Mouse (Mus musculus) adrenal gland, adult (tissue): Measurements from ENCODE around the gene Defb28.

ENCODE experiments used
- DNase-seq, 2 experiments: peaks; one replicate each; pipeline ENCODE4 v3.0.0; 2022 to 2023; ENCODE audit warnings: low spot score in 1 of 2; ENCODE audit not compliant: inconsistent age in 2 of 2

Defb28 gene

DNA sequence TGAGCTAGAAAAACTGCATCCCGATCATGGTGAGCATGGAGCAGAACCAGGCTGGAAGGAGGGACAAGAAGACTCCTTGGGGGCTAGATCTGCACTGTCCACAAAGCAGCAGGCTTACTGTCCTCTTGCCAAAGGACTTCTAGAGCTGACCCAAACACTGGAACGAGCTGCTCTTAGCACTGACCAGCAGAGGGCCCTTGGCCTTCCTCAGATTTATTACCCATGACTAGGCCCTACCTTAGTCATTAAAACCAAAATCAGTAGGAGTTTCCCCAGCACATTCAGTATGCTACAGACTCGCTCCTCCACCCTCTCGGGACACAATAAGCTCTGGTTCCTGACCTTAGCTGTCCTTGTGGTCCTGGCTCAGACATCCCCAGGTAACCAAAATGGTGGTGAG, at the start of gene Defb28:
Gene Defb28, plus strand, starts transcription at position 275 of the 400 bp plus-strand sequence.
- peak; percentile 54 to 80 for DNase-seq

DNA sequence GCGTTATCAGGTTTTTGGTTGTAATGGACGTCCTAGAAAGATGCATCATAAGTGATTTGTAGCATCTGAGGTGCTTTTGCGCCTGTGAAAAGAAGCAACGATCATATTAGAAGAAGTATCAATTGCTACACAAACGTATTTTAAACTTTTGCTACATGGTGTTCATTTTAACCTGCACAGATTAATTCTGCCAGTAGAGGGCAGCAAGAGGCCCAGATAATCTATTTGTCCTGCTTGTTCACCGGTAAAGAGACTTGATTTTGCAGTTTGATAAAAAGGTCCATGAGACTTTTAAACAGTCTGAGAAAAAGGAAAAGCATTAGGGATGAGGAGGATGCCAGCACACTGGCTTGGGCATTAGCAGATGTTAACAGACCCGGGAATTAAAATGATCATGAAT, 47.1 kb upstream of the Defb28 start:
- DNase-seq: peak; percentile 13 to 83

DNA sequence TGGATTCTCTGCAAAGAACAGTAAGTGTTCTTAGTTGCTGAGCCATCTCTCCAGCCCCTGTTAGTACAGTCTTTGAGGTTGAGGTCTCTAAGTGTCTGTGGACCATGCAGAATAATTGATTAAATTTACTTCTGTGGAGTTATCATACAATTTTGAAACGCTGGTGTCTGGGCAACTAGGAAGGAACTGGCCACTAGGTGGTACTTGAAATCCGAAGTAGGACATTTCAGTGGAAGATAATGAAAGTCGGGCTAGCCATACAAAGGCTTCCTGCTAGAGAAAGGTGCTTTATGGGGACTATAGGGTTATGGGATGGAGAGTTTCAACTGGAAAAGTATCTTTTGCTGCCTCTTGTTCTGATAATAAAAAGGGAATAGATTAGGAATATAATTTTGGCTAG, 45.6 kb upstream of the Defb28 start:
- peak in 1 of 2 experiments; percentile 26 for DNase-seq

DNA sequence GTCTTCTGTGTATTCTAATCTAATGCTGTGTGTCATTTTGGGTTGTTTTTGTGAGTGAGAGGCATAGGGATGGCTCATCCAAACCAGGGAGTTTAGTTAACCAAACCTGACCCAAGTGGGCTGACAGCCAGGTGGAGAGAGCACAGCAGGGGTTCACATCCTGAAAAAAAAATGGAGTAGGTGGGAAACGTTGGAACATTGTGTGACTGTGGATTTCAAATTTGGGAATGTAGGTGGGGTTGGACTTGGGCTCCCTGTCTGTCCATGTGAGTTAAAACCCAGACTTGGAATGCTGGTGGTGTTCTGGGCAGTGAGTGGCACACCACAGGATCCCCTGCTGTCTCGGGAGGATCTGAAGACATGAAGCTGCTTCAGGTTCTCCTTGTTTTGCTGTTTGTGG, 41.3 kb upstream of the Defb28 start, which contains the start of gene Defb20:
Gene Defb20, plus strand, starts transcription at position 301 of the 400 bp plus-strand sequence.
- no peak for DNase-seq

DNA sequence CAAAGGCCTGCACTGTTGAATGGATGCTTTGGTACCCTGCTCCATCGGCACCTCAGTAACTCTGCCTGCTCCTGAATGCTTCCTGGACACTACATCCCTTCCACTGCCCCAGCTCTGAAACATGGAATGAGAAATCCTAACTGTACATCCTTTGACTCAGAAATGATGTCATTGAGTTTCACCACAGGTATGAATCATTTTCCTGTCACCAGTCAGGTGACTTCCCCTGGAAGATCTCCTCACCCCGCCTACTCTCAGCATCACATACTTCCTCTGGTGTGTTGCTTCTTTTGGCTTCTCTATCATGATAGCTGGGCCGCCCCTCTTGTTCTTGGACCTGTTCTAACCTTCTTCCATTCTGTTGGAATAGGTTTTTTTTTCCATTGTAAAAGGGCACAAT, 37.2 kb upstream of the Defb28 start:
- DNase-seq: no peak

DNA sequence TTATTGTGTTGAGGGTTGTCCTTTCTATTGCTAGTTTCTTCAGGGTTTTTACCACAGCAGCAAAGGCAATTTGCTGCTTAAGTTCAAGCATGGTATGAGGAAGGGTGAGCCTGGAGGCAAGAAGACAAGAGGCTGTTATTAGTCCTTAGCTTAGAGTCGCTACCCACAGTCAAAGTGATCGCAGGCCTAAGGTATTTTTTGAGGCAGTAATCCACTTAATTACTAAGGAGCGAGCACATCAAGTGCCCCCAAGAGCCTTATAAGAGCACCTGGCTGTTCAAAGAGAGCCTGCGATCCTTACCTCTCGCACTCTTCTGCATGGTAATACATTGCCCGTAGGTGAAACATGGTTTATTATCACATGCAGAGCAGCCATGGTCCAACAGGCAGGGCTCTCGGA, 36.3 kb upstream of the Defb28 start:
- DNase-seq: no peak

DNA sequence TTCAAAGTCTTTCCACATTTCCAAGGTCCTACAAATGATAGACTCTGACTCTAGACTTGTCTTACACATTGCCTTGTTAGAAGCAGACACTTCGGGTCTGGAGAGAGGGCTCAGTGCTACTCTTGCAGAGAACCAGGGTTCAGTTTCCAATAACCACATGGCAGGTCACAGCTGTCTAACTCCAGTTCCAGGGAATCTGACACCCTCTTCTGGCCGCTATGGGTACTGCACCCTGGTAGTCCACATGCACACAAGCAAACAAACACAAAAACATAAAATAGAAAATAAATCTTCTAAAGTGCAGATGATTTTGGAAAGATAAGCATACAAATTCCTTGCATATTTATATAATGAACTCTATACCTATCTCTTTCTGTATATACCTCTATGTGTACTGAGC, 31.0 kb upstream of the Defb28 start:
- DNase-seq: no peak

DNA sequence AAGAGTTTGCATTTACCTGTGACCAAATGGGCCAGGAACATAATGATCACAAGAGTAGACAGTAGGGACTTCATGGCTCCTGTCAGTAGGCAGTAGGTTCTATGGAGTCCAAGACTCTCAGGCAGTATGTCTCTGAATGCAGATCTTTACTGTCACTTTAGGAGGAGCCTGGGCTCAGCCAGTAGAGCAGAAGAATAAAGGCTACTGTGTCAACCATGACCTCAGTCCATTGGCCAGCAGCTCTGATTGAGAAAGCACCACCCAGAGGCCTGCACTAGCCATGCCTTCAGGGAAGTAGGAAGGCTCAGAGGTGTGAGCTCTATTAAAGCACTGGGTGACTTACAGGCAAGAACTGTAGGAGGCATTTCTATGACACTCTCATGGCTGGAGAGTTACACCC, 28.0 kb upstream of the Defb28 start, which contains the start of gene Defb22:
Gene Defb22, minus strand, starts transcription at position 101 of the 400 bp plus-strand sequence.
- no peak for DNase-seq

DNA sequence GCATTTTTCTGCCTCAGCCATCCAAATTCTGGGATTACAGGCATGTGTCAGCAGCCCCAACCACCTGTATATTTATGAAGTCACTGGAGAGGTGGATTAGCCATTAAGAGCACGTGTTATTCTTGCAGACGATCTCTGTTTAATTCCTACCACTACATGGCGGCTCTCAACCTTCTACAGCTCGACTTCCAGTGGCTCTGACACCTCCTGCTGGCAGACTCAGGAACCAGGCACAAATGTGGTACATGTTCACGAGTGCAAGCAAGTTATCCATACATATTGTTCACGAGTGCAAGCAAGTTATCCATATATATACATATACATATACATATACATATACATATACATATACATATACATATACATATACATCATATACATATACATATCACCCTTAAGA, 24.9 kb upstream of the Defb28 start:
- no peak for DNase-seq

DNA sequence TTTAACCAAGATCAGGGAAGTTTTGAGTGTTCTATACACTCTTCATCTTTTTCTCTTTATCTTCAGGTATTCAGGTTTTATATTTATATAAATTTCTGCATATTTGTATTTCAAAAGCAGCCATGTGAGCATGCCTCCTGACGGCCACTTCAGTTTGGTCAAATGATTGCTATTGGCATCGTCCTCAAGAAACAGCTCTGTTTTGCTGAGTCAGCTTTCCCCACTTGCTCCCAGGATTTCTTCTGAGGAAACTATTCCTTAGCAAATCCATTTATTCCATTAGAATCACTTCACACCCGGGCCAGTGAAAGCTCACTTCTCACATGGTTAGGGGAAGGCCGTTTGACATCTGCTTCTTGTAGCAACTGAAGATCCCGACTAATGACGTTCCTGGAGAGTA, 20.0 kb upstream of the Defb28 start:
- DNase-seq: no peak

DNA sequence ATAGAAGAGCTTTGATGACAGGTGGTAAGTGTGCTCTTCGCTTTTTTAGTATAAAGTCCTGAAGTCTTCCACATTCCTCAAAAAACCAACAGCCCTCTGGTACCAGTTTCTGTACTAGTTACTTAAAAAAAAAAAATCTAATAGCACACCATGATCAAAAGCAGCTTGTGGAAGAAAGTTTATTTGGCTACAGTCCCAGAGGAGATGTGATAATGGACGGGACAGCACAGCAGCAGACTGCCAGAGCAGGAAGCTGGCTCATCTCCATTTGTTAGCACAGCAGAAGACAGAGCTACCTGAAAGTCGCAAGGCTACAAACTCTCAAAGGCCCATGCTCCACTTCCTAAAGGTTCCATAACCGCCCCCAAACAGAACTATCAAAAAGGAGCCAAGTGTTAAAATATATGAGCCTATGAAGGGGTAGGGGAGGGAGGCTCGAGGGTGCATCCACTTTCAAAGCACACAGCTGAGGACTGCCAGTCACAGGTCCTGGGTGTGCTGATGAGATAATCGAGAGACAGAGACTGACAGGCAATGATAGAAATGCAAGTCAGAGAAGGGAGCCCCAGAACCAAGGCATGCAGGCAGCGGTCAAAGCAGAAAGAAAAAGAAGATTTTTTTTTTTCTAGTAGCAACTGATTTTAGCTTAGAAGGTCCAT, 17.7 kb upstream of the Defb28 start:
- no peak for DNase-seq

DNA sequence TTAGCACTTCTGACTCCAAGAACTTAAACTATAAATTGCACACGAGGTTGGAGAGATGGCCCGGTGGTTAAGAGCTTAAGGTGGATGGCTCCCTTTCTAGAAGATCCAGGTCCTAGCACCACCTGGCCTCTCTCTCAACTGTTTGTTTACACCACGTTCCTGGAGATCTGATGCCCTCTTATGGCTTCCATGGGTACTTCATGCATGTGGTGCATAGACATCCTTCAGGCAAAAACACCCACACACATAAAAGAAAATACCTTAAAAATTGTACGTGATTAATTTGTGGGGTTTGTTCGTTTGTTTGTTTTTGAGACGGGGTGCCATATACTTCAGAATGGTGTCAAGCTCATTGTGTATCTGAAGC, 17.2 kb upstream of the Defb28 start:
- DNase-seq: no peak

DNA sequence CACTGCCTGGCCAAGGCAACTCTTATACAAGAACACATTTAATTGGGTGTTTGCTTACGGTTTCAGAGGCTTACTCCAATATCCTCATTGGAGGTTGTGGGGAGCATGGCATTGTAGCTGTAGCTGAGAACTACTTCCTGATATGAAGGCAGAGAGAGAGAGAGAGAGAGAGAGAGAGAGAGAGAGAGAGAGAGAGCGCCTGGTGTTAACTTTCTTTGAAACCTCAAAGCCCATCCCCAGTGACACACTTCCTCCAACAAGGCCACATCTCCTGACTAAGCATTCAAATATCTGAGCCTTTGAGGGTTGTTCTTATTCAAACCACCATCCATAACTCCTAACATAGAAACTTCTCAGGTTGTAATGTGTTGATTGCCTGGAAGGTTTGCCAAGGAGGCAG, 14.1 kb upstream of the Defb28 start:
- no peak for DNase-seq

DNA sequence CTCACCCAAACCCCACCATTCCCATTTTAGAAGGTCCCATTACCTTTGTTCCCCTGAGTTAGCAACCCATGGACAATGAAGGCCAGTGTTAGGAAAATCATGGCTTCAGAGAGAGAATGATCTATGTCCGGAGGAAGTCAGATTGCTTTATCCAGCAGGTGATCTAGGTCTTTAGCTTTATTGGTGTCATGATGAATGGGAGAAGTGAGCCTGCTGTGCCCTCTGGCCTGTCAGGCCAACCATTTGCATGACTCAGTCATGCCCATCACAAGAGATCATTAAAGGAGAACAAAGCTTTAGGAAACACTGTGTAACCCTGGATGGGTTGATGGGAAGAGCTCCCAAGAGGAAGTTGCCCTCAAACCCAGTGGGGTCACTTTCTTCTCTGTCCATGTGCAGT, 6.5 kb upstream of the Defb28 start, which contains the start of gene Defb26:
Gene Defb26, minus strand, starts transcription at position 101 of the 400 bp plus-strand sequence.
- DNase-seq: no peak

DNA sequence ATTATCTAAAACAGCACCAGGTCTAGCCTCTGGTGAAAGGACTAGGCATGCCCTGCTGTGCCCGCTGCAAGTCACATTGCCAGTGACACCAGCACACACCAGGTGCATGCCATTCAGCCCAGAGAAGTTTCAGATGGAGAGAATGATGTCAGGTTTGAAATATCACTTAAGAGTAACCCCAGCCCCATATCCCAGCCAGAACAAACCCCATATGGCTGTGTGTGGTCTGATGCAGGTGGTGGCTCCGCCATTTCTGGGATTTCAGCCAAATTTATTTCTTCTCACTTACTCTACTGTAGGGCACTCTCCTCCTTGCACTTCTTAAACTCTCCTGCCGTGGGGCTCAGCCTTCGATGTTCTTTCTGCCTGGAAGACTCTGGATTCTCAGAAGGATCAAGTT, 2.0 kb upstream of the Defb28 start:
- DNase-seq: no peak

DNA sequence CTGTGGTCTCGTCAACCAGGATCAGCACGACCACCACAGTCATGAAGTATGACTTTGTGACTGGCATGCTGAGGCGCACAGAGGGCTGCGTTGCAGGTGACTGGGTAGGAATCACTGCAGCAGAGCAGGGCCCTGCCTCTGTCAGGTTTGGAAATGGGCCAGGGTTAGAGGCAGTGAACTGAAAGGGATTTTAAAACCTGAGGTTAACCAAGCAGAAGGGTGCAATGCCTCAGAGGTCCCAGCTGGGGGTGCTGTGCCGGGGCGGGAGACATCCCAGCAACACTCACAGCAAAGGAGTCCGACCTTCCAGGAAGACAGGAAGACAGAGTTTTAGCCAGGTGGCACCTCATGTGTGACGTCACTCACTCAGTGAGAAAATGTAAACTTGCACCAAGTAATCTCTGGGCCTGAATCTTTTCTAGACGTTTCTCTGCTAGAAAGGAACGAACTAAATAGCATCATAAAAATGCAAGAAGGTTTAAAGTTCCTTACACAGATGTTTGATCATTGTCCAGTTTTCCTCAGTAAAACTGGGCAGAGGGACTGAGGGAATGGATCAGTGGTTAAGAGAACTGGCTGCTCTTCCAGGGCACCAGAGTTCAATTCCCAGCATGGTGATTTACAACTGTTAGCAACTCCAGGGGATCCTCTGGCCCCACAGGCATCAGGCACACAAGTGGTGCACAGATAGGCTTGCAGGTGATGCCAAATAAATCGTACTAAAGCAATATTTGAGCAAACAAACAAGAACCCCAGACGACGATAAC, 22.1 kb downstream of the Defb28 start, which contains the start of gene Defb29:
Gene Defb29, minus strand, starts transcription at position 155 of the 767 bp plus-strand sequence.
- no peak for DNase-seq

DNA sequence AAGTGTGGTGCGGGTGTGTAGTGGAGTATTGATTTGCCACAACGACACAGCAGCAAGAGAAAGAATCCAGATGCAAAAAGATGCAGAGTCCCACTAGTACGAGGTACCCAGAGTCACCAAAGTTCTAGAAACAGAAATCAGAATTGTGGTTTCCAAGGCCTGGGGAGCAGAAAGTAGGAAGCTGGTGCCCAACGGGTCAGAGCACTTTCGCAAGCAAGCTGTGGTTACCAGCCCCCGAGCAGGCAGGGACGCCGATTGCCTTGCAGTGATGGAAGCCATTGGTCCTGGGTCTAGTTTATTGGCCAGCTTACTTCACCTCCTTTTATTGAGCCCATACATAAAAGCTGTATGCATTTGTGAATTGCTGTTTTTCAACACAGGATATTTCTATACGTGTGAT, 23.9 kb downstream of the Defb28 start:
- DNase-seq: no peak

DNA sequence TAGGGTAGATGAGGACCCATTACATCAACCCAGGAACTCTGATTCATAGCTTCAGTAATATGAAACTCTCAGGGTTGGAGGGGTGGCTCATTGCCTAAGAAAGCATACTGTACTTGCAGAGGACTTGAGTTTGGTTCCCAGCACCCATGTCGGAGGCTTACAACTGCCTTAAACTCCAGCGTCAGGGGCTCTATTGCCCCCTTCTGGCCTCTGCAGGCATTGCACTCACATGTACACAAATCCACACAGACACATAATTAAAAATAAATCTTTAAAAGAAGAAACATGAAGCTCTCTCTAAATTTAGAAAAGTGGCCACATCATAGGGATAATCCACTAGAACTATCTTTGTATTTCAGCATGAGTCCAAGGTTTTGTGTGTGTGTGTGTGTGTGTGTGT, 24.8 kb downstream of the Defb28 start:
- DNase-seq: no peak

DNA sequence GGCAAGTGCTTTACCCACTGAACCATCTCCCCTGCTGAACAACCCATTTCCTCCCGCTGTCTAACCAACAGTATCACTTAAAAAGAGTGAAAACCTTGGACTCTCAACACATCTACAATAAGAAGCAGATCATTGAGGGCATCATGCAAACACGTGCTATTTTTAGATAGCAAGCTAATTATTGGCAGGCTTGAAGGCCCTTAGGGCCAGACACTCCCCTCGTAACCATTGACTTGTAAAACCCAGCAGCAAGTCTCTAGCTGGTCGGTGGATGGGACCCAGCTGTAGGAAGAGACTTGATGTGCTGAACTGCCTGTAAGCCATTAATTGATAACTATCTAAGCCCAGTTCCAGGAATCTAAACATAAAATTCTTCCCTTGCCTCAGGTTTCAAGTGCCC, 25.4 kb downstream of the Defb28 start:
- DNase-seq: no peak

DNA sequence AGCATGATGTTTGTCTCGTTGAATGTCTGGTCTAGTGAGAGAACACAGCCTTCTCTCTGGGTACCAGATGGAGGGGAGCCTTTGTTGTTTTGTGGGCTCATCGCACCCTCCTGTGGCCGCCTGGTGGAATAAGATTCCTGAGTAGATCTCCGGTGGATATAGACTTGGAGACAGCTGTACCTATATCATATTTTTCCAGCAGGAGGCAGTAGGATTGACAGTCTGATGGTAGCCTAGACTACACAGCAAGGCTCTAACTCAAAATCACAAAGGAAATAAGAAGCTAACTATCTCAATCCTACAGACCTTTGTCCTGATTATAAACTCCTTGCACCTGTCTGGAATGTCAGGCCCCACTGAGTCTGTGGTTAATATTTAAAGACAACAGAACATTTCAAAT, 26.6 kb downstream of the Defb28 start:
- peak; percentile 64 to 83 for DNase-seq

DNA sequence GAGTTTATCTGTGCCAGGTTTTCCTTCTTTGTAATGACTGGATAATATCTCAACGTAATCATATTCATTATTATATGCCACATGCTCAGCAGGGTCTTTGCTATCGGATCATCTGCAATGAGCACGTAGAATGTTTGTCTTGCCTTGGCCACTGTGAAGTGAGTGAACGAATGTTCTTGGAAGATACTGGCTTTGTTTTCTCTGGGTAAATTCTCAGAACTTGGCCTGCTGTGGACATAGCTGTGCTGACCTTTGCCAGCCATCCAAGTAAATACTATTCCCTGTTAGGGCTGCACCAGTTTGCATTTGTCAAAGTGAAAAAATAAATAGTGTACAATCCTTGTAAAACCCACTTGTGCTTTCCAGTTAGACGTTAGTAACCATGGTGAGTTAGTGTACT, 30.1 kb downstream of the Defb28 start:
- peak in 1 of 2 experiments; percentile 52 for DNase-seq

DNA sequence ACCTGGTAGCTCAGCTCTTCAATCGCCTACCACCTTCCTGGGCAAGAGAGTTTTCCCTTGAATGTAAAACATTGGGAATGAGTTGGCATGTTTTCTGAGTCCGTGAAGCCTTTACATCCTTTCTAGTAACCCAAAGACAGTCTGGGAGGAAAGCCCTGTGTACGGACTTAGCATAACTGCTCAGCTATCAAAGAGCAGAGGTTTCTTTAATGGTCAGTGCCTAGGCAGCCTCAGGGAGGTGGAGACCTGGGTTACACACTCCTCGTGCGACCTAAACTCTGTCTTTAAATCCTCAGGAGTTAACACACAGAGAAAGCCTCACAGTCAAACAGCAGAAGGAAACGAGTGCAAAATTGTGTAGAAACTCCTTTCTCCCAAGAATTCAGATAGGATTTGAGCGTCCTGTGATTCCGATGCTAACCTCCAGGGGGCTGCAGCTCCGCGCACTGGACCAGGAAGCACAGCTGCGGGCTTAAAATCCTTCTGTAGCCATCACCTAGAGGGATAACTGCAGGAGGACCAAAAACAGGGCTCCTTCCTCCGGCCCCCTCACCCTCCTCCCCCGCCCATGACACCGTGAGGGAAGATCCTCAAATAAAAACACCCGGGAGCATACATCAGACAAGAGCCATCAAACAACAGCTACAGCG, 35.8 kb downstream of the Defb28 start:
- peak; percentile 55 to 85 for DNase-seq
